Mouse (Mus musculus): ENCODE measurements around the gene Olfr1279. TPM values are rescaled to one million over a fixed set of nuclear protein-coding genes. Genes with fewer than 3 reads are reported as not detected.
"Not testable (repeated sequence)": the region's sequence is repeated elsewhere in the genome, so short reads cannot be mapped to it uniquely, and the experiment has no call there.

Olfr1279 gene
- total and polyA plus RNA-seq, 3 experiments, result not detected

GRCm38 (mm10) chr2:111326220-111326619 lies 25.8 kb downstream of the Olfr1279 start, which contains the start of gene Olfr1281:
Olfr1281 (plus strand) TSS chr2:111326520.
- Histone ChIP-seq H3K9ac (ENCODE audit: insufficient read depth, low read depth) (no peak within 1 kb of the TSS), H3K4me2 (ENCODE audit: insufficient read depth, low read depth, poor library complexity, severe bottlenecking) (no peak within 1 kb of the TSS), H3K4me1 (ENCODE audit: control insufficient read depth in 1 of 2, insufficient read depth in 2 of 2) (no peaks in the 10 kb centered on the region), H3K27me3 (replicated peaks) (no peaks in the 10 kb centered on the region), H3K27ac (ENCODE audit: insufficient read depth, low read depth) (no peak within 1 kb of the TSS), H3K79me2 (replicated peaks; ENCODE audit: control insufficient read depth, extremely low read depth, insufficient read depth, poor library complexity, severe bottlenecking) (no peaks in the 10 kb centered on the region), H3K36me3 (replicated peaks in 1 of 2; ENCODE audit: control insufficient read depth in 1 of 2, insufficient read depth in 1 of 2, low read length in 1 of 2) (no peaks in the 10 kb centered on the region), H3K4me3 (replicated peaks in 1 of 3; ENCODE audit: low read depth in 2 of 3, low read length in 2 of 3, poor library complexity in 1 of 3) (no peak within 1 kb of the TSS), H3K9me3 (replicated peaks; ENCODE audit: low read length) (peaks cover 4% of the 10 kb centered on the region)
- TF ChIP-seq JUND (conservative IDR thresholded peaks at IDR 0.05; ENCODE audit: low read depth, low read length), result no peak
- TF ChIP-seq TCF12 (IDR thresholded peaks at IDR 0.05; ENCODE audit: low read depth, low read length), result no peak
- TF ChIP-seq E2F4 (IDR thresholded peaks at IDR 0.05; ENCODE audit: insufficient replicate concordance, low read depth, low read length), result no peak
- no peak for TF ChIP-seq NELFE (IDR thresholded peaks at IDR 0.05; ENCODE audit: low read depth, low read length)
- in situ Hi-C loops (cut with MboI; ENCODE audit: low pct_ligation_motif_present, low pct_unique_long_range_greater_than_20kb, low sequenced_read_pairs) (no loop called here), dilution Hi-C loops (cut with MboI; ENCODE audit: extremely low pct_ligation_motif_present, extremely low pct_unique_long_range_greater_than_20kb, low sequenced_read_pairs) (no loop called here)
- no peak for DNase-seq (ENCODE audit: extremely low read depth)

GRCm38 (mm10) chr2:111333721-111334120 lies 33.3 kb downstream of the Olfr1279 start:
- H3K9me3 ChIP-seq (replicated peaks; ENCODE audit: low read length); H3K27ac ChIP-seq (ENCODE audit: insufficient read depth, low read depth); H3K79me2 ChIP-seq (replicated peaks; ENCODE audit: control insufficient read depth, extremely low read depth, insufficient read depth, poor library complexity, severe bottlenecking); H3K4me2 ChIP-seq (ENCODE audit: insufficient read depth, low read depth, poor library complexity, severe bottlenecking); H3K27me3 ChIP-seq (replicated peaks); in situ Hi-C loops (cut with MboI; ENCODE audit: low pct_ligation_motif_present, low pct_unique_long_range_greater_than_20kb, low sequenced_read_pairs); H3K4me1 ChIP-seq (ENCODE audit: control insufficient read depth in 1 of 2, insufficient read depth in 2 of 2); DNase-seq (ENCODE audit: extremely low read depth); dilution Hi-C loops (cut with MboI; ENCODE audit: extremely low pct_ligation_motif_present, extremely low pct_unique_long_range_greater_than_20kb, low sequenced_read_pairs); H3K36me3 ChIP-seq (replicated peaks in 1 of 2; ENCODE audit: control insufficient read depth in 1 of 2, insufficient read depth in 1 of 2, low read length in 1 of 2); H3K4me3 ChIP-seq (replicated peaks in 1 of 3; ENCODE audit: low read depth in 2 of 3, low read length in 2 of 3, poor library complexity in 1 of 3); H3K9ac ChIP-seq (ENCODE audit: insufficient read depth, low read depth): not testable (repeated sequence)

GRCm38 (mm10) chr2:111335976-111336375 lies 35.5 kb downstream of the Olfr1279 start, which contains the start of gene Olfr1282:
Olfr1282 (minus strand) TSS chr2:111336076.
- no peaks in the 10 kb centered on the region for H3K79me2 ChIP-seq (replicated peaks; ENCODE audit: control insufficient read depth, extremely low read depth, insufficient read depth, poor library complexity, severe bottlenecking)
- DNase-seq (ENCODE audit: extremely low read depth), result no peak
- no peak within 1 kb of the TSS for H3K4me3 ChIP-seq (replicated peaks in 1 of 3; ENCODE audit: low read depth in 2 of 3, low read length in 2 of 3, poor library complexity in 1 of 3)
- peaks cover 3% of the 10 kb centered on the region for H3K9me3 ChIP-seq (replicated peaks; ENCODE audit: low read length)
- in situ Hi-C loops (cut with MboI; ENCODE audit: low pct_ligation_motif_present, low pct_unique_long_range_greater_than_20kb, low sequenced_read_pairs), result no loop called here
- dilution Hi-C loops (cut with MboI; ENCODE audit: extremely low pct_ligation_motif_present, extremely low pct_unique_long_range_greater_than_20kb, low sequenced_read_pairs), result no loop called here
- no peaks in the 10 kb centered on the region for H3K36me3 ChIP-seq (replicated peaks in 1 of 2; ENCODE audit: control insufficient read depth in 1 of 2, insufficient read depth in 1 of 2, low read length in 1 of 2)
- H3K27ac ChIP-seq (ENCODE audit: insufficient read depth, low read depth), result no peak within 1 kb of the TSS
- H3K9ac ChIP-seq (ENCODE audit: insufficient read depth, low read depth), result no peak within 1 kb of the TSS
- no peak within 1 kb of the TSS for H3K4me2 ChIP-seq (ENCODE audit: insufficient read depth, low read depth, poor library complexity, severe bottlenecking)
- TF ChIP-seq CHD1 (IDR thresholded peaks at IDR 0.05; ENCODE audit: low read depth, low read length) (no peak), MAX (IDR thresholded peaks at IDR 0.05; ENCODE audit: low read length) (no peak), EP300 (IDR thresholded peaks at IDR 0.05; ENCODE audit: low read length) (no peak), UBTF (IDR thresholded peaks at IDR 0.05; ENCODE audit: low read depth, low read length) (no peak), USF1 (IDR thresholded peaks at IDR 0.05; ENCODE audit: low read depth, low read length) (no peak)
- H3K27me3 ChIP-seq (replicated peaks), result no peaks in the 10 kb centered on the region
- no peaks in the 10 kb centered on the region for H3K4me1 ChIP-seq (ENCODE audit: control insufficient read depth in 1 of 2, insufficient read depth in 2 of 2)

Other genes starting within 250 kb of the Olfr1279 start
- gene Gm13941, start 194.7 kb upstream of the Olfr1279 start, total RNA-seq (2012; rRNA removed), result not detected in 2 replicates
- gene Gm13941, start 194.7 kb upstream of the Olfr1279 start, total RNA-seq (2014; rRNA removed), result not detected in 2 replicates
- gene Gm13941, start 194.7 kb upstream of the Olfr1279 start, polyA plus RNA-seq (2012; ENCODE audit: insufficient read length, low read depth), result not detected in 2 replicates
- gene Gm15130, start 147.7 kb upstream of the Olfr1279 start, total RNA-seq (2012; rRNA removed), result not detected in 2 replicates
- gene Gm15130, start 147.7 kb upstream of the Olfr1279 start, total RNA-seq (2014; rRNA removed), result not detected in 2 replicates
- gene Gm15130, start 147.7 kb upstream of the Olfr1279 start, polyA plus RNA-seq (2012; ENCODE audit: insufficient read length, low read depth), result not detected in 2 replicates
- not detected in 2 replicates for gene 4930430A15Rik, start 71.0 kb upstream of the Olfr1279 start, total RNA-seq (2012; rRNA removed)
- not detected in 2 replicates for gene 4930430A15Rik, start 71.0 kb upstream of the Olfr1279 start, total RNA-seq (2014; rRNA removed)
- gene 4930430A15Rik, start 71.0 kb upstream of the Olfr1279 start, polyA plus RNA-seq (2012; ENCODE audit: insufficient read length, low read depth), result not detected in 2 replicates
- not detected in 2 replicates for gene Olfr1275, start 65.3 kb upstream of the Olfr1279 start, total RNA-seq (2012; rRNA removed)
- not detected in 2 replicates for gene Olfr1275, start 65.3 kb upstream of the Olfr1279 start, total RNA-seq (2014; rRNA removed)
- gene Olfr1275, start 65.3 kb upstream of the Olfr1279 start, polyA plus RNA-seq (2012; ENCODE audit: insufficient read length, low read depth), result not detected in 2 replicates
- not detected in 2 replicates for gene Olfr1276, start 46.1 kb upstream of the Olfr1279 start, total RNA-seq (2012; rRNA removed)
- gene Olfr1276, start 46.1 kb upstream of the Olfr1279 start, total RNA-seq (2014; rRNA removed), result not detected in 2 replicates
- gene Olfr1276, start 46.1 kb upstream of the Olfr1279 start, polyA plus RNA-seq (2012; ENCODE audit: insufficient read length, low read depth), result not detected in 2 replicates
- not detected in 2 replicates for gene Olfr1277, start 26.5 kb upstream of the Olfr1279 start, total RNA-seq (2012; rRNA removed)
- gene Olfr1277, start 26.5 kb upstream of the Olfr1279 start, total RNA-seq (2014; rRNA removed), result not detected in 2 replicates
- gene Olfr1277, start 26.5 kb upstream of the Olfr1279 start, polyA plus RNA-seq (2012; ENCODE audit: insufficient read length, low read depth), result not detected in 2 replicates
- gene Olfr1278, start 10.5 kb upstream of the Olfr1279 start, total RNA-seq (2012; rRNA removed), result not detected in 2 replicates
- gene Olfr1278, start 10.5 kb upstream of the Olfr1279 start, total RNA-seq (2014; rRNA removed), result not detected in 2 replicates
- not detected in 2 replicates for gene Olfr1278, start 10.5 kb upstream of the Olfr1279 start, polyA plus RNA-seq (2012; ENCODE audit: insufficient read length, low read depth)
- not detected in 2 replicates for gene Olfr1280, start 13.4 kb downstream of the Olfr1279 start, total RNA-seq (2012; rRNA removed)
- not detected in 2 replicates for gene Olfr1280, start 13.4 kb downstream of the Olfr1279 start, total RNA-seq (2014; rRNA removed)
- gene Olfr1280, start 13.4 kb downstream of the Olfr1279 start, polyA plus RNA-seq (2012; ENCODE audit: insufficient read length, low read depth), result not detected in 2 replicates
- not detected in 2 replicates for gene Olfr1281, start 25.9 kb downstream of the Olfr1279 start, total RNA-seq (2012; rRNA removed)
- not detected in 2 replicates for gene Olfr1281, start 25.9 kb downstream of the Olfr1279 start, total RNA-seq (2014; rRNA removed)
- gene Olfr1281, start 25.9 kb downstream of the Olfr1279 start, polyA plus RNA-seq (2012; ENCODE audit: insufficient read length, low read depth), result not detected in 2 replicates
- not detected in 2 replicates for gene Olfr1282, start 35.4 kb downstream of the Olfr1279 start, total RNA-seq (2012; rRNA removed)
- gene Olfr1282, start 35.4 kb downstream of the Olfr1279 start, total RNA-seq (2014; rRNA removed), result not detected in 2 replicates
- not detected in 2 replicates for gene Olfr1282, start 35.4 kb downstream of the Olfr1279 start, polyA plus RNA-seq (2012; ENCODE audit: insufficient read length, low read depth)
- gene Olfr1283, start 66.2 kb downstream of the Olfr1279 start, total RNA-seq (2012; rRNA removed), result not detected in 2 replicates
- not detected in 2 replicates for gene Olfr1283, start 66.2 kb downstream of the Olfr1279 start, total RNA-seq (2014; rRNA removed)
- not detected in 2 replicates for gene Olfr1283, start 66.2 kb downstream of the Olfr1279 start, polyA plus RNA-seq (2012; ENCODE audit: insufficient read length, low read depth)
- gene Olfr1284, start 74.9 kb downstream of the Olfr1279 start, total RNA-seq (2012; rRNA removed), result not detected in 2 replicates
- not detected in 2 replicates for gene Olfr1284, start 74.9 kb downstream of the Olfr1279 start, total RNA-seq (2014; rRNA removed)
- not detected in 2 replicates for gene Olfr1284, start 74.9 kb downstream of the Olfr1279 start, polyA plus RNA-seq (2012; ENCODE audit: insufficient read length, low read depth)
- gene Olfr1286, start 122.5 kb downstream of the Olfr1279 start, total RNA-seq (2012; rRNA removed), result not detected in 2 replicates
- gene Olfr1286, start 122.5 kb downstream of the Olfr1279 start, total RNA-seq (2014; rRNA removed), result not detected in 2 replicates
- gene Olfr1286, start 122.5 kb downstream of the Olfr1279 start, polyA plus RNA-seq (2012; ENCODE audit: insufficient read length, low read depth), result not detected in 2 replicates
- not detected in 2 replicates for gene Olfr1287, start 148.5 kb downstream of the Olfr1279 start, total RNA-seq (2012; rRNA removed)
- not detected in 2 replicates for gene Olfr1287, start 148.5 kb downstream of the Olfr1279 start, total RNA-seq (2014; rRNA removed)
- not detected in 2 replicates for gene Olfr1287, start 148.5 kb downstream of the Olfr1279 start, polyA plus RNA-seq (2012; ENCODE audit: insufficient read length, low read depth)
- not detected in 2 replicates for gene Olfr1288, start 173.5 kb downstream of the Olfr1279 start, total RNA-seq (2012; rRNA removed)
- gene Olfr1288, start 173.5 kb downstream of the Olfr1279 start, total RNA-seq (2014; rRNA removed), result not detected in 2 replicates
- not detected in 2 replicates for gene Olfr1288, start 173.5 kb downstream of the Olfr1279 start, polyA plus RNA-seq (2012; ENCODE audit: insufficient read length, low read depth)
- not detected in 2 replicates for gene Olfr1289, start 180.2 kb downstream of the Olfr1279 start, total RNA-seq (2012; rRNA removed)
- not detected in 2 replicates for gene Olfr1289, start 180.2 kb downstream of the Olfr1279 start, total RNA-seq (2014; rRNA removed)
- not detected in 2 replicates for gene Olfr1289, start 180.2 kb downstream of the Olfr1279 start, polyA plus RNA-seq (2012; ENCODE audit: insufficient read length, low read depth)
- not detected in 2 replicates for gene Olfr1290, start 193.2 kb downstream of the Olfr1279 start, total RNA-seq (2012; rRNA removed)
- gene Olfr1290, start 193.2 kb downstream of the Olfr1279 start, total RNA-seq (2014; rRNA removed), result not detected in 2 replicates
- not detected in 2 replicates for gene Olfr1290, start 193.2 kb downstream of the Olfr1279 start, polyA plus RNA-seq (2012; ENCODE audit: insufficient read length, low read depth)
- gene Olfr1291-ps1, start 196.5 kb downstream of the Olfr1279 start, total RNA-seq (2012; rRNA removed), result not detected in 2 replicates
- gene Olfr1291-ps1, start 196.5 kb downstream of the Olfr1279 start, total RNA-seq (2014; rRNA removed), result not detected in 2 replicates
- gene Olfr1291-ps1, start 196.5 kb downstream of the Olfr1279 start, polyA plus RNA-seq (2012; ENCODE audit: insufficient read length, low read depth), result not detected in 2 replicates
- gene Olfr1293-ps, start 224.6 kb downstream of the Olfr1279 start, total RNA-seq (2012; rRNA removed), result not detected in 2 replicates
- gene Olfr1293-ps, start 224.6 kb downstream of the Olfr1279 start, total RNA-seq (2014; rRNA removed), result not detected in 2 replicates
- 0.10 TPM in 1 of 2 replicates, not detected in the other for gene Olfr1293-ps, start 224.6 kb downstream of the Olfr1279 start, polyA plus RNA-seq (2012; ENCODE audit: insufficient read length, low read depth)
- gene Olfr1294, start 239.7 kb downstream of the Olfr1279 start, total RNA-seq (2012; rRNA removed), result not detected in 2 replicates
- gene Olfr1294, start 239.7 kb downstream of the Olfr1279 start, total RNA-seq (2014; rRNA removed), result not detected in 2 replicates
- not detected in 2 replicates for gene Olfr1294, start 239.7 kb downstream of the Olfr1279 start, polyA plus RNA-seq (2012; ENCODE audit: insufficient read length, low read depth)

Data from CH12.LX (cell line).